Mouse (Mus musculus): ENCODE measurements around the gene Col3a1. TPM values are rescaled to one million over a fixed set of nuclear protein-coding genes. Genes with fewer than 3 reads are reported as not detected.

The Col3a1 gene
- polyA plus RNA-seq, 1 experiment, result 0.02 TPM

DNA sequence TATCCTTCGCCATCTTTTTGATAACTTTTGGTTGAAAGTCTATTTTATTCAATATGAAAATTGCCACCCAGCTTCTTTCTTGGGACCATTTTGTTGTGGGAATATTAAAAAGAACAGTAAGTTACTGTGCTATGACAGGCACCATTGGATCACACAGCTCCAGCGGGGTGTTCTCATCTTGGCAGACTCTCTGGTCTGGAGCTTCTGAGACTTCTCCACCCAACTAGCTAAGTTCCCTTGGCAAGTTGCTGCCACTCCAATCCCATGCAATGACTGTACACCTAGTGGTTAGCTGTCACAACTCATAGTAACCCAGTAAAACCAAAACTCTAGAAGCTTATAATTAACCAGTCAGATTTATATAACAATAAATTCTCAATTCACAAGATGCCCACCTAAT lies 51.9 kb downstream of the Col3a1 start:
- Histone ChIP-seq H3K4me3 (replicated peaks) (no peak overlapping the region), H3K9me3 (ENCODE audit: control insufficient read depth, low read length) (no peaks in the 10 kb centered on the region), H3K36me3 (ENCODE audit: control insufficient read depth) (no peaks in the 10 kb centered on the region), H3K4me1 (ENCODE audit: control insufficient read depth) (no peaks in the 10 kb centered on the region), H3K27me3 (ENCODE audit: control insufficient read depth) (no peaks in the 10 kb centered on the region)
- no peak for TF ChIP-seq GATA1 (IDR thresholded peaks at IDR 0.05; ENCODE audit: low read length)
- no peak for TF ChIP-seq TAL1 (IDR thresholded peaks at IDR 0.05; ENCODE audit: low read length)

DNA sequence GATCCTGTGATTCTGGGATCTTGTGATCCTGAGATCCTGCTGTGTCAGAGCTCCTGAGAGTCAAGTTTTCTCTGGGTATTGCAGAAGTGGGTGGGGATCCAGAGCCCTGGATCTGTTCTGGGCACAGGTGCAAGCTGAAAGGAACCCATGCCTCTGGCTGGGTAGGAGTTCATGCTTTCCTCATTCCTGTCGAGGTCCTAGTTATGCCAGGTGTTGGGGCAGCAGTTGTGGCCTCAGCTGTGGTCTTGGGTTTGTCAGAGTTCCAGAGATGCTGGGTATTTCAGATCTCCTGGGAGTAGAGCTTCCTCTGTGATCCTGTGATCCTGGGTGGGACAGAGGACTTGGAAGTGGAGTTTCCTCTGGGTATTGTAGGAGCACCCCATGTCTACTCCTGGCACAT lies 54.1 kb downstream of the Col3a1 start:
- no peak overlapping the region for H3K4me3 ChIP-seq (replicated peaks)
- no peaks in the 10 kb centered on the region for H3K27me3 ChIP-seq (ENCODE audit: control insufficient read depth)
- H3K4me1 ChIP-seq (ENCODE audit: control insufficient read depth), result no peaks in the 10 kb centered on the region
- no peaks in the 10 kb centered on the region for H3K36me3 ChIP-seq (ENCODE audit: control insufficient read depth)
- no peaks in the 10 kb centered on the region for H3K9me3 ChIP-seq (ENCODE audit: control insufficient read depth, low read length)
- TF ChIP-seq GATA1 (IDR thresholded peaks at IDR 0.05; ENCODE audit: low read length) (no peak), TAL1 (IDR thresholded peaks at IDR 0.05; ENCODE audit: low read length) (no peak)

DNA sequence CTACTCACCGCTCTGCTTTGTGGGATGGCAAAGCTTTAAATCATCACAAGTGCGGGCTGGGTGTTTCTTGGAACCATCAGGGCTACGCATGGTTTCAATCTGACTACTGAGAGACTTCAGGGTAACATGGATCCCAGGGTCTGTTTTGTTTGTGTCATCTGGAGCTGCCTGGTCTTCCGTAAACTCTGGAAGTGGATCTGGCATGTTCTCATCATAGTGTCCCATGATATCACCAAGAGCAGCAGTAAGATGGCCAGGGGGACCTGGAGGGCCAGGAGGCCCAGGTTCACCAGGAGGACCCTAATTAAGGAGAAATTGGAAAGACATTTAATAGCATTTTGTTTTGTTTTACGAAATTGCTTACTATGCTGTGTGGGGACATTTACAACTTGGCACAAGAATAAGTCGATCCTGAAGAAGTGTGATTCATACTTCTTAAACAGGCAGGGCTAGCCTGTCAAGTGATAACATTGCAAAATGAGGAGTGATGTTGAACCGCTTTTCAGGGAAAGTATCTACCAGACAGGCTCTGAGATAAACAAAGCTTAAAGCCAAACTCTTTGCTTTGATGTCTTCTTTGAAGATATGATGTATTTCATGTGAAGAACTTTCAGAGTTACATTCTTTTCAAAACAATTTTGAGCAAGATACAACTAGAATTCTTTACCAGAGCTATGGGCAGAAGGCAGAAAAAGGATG lies 68.8 kb downstream of the Col3a1 start:
- Histone ChIP-seq H3K27me3 (ENCODE audit: control insufficient read depth) (no peaks in the 10 kb centered on the region), H3K4me3 (replicated peaks) (no peak overlapping the region), H3K36me3 (ENCODE audit: control insufficient read depth) (no peaks in the 10 kb centered on the region), H3K9me3 (ENCODE audit: control insufficient read depth, low read length) (no peaks in the 10 kb centered on the region), H3K4me1 (ENCODE audit: control insufficient read depth) (no peaks in the 10 kb centered on the region)
- TF ChIP-seq GATA1 (IDR thresholded peaks at IDR 0.05; ENCODE audit: low read length), result no peak
- no peak for TF ChIP-seq TAL1 (IDR thresholded peaks at IDR 0.05; ENCODE audit: low read length)

DNA sequence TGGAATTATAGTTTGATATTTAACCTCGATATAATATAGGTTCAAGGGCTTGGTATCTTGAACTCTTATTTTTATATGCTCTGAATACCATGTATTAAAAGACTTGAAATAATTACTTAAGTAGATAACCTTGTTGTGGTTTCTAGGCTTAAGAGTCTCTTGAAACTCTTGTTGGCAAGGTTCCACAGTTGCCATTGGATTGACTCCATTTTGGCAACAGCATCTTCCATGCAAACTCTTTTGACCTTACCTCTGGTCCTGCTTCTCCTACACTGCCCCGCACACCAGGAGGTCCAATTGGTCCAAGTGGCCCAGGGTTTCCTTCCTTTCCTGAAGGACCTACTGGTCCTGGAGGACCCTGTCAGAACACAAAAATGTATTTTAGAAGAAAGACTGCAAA lies 70.5 kb downstream of the Col3a1 start:
- Histone ChIP-seq H3K9me3 (ENCODE audit: control insufficient read depth, low read length) (no peaks in the 10 kb centered on the region), H3K27me3 (ENCODE audit: control insufficient read depth) (no peaks in the 10 kb centered on the region), H3K36me3 (ENCODE audit: control insufficient read depth) (no peaks in the 10 kb centered on the region), H3K4me3 (replicated peaks) (no peak overlapping the region), H3K4me1 (ENCODE audit: control insufficient read depth) (no peaks in the 10 kb centered on the region)
- TF ChIP-seq GATA1 (IDR thresholded peaks at IDR 0.05; ENCODE audit: low read length), result no peak
- no peak for TF ChIP-seq TAL1 (IDR thresholded peaks at IDR 0.05; ENCODE audit: low read length)

Other genes starting within 250 kb of the Col3a1 start
- 0.01 TPM in 1 of 2 replicates, not detected in the other for gene Col5a2, start 191.7 kb downstream of the Col3a1 start, polyA plus RNA-seq (2012)

Data from erythroblast, embryonic 14.5 days (primary cell).